Mouse (Mus musculus) limb, embryonic 15.5 days (tissue): ENCODE data around the gene Fads6. TPM values are rescaled to one million over a fixed set of nuclear protein-coding genes. Genes with fewer than 3 reads are reported as not detected.

Experiments used
- ATAC-seq: fragments of 200-750 bp; cut with Nextera tagmentation; 2 replicates; pipeline ENCODE4 v1.8.0; 2017; ENCODE audit warnings: low read depth, moderate TSS enrichment; ENCODE audit not compliant: insufficient number of reproducible peaks, low FRiP score, low TSS enrichment
- H3K27ac ChIP-seq: fragments of 300-500 bp; sonication (generic); 2 replicates; pipeline ENCODE4 v1.5.1; 2015; ENCODE audit warnings: moderate library complexity, mild to moderate bottlenecking, inconsistent platforms
- H3K27me3 ChIP-seq: fragments of 300-500 bp; sonication (generic); 2 replicates; pipeline ENCODE4 v1.6.1; 2015; ENCODE audit warnings: inconsistent platforms
- H3K36me3 ChIP-seq: fragments of 300-500 bp; sonication (generic); 2 replicates; pipeline ENCODE4 v1.6.1; 2015; ENCODE audit warnings: inconsistent platforms
- H3K4me1 ChIP-seq: fragments of 300-500 bp; sonication (generic); 2 replicates; pipeline ENCODE4 v1.6.1; 2015; ENCODE audit warnings: inconsistent platforms
- H3K4me2 ChIP-seq: fragments of 300-500 bp; sonication (generic); 2 replicates; pipeline ENCODE4 v1.6.1; 2015; ENCODE audit warnings: mild to moderate bottlenecking, inconsistent platforms
- H3K4me3 ChIP-seq: fragments of 300-500 bp; sonication (generic); 2 replicates; pipeline ENCODE4 v1.5.1; 2015; ENCODE audit warnings: mild to moderate bottlenecking, inconsistent platforms
- H3K9ac ChIP-seq: fragments of 300-500 bp; sonication (generic); 2 replicates; pipeline ENCODE4 v1.6.1; 2015; ENCODE audit warnings: inconsistent platforms
- H3K9me3 ChIP-seq: fragments of 300-500 bp; sonication (generic); 2 replicates; pipeline ENCODE4 v1.6.1; 2016; ENCODE audit warnings: inconsistent platforms
- WGBS: fragments of 180-500 bp; shearing (Covaris S2); methylation state at CpG from one replicate; pipeline ENCODE4 v1.1.7; 2015; 5-methylcytosine and 5-hydroxymethylcytosine counted together
- polyA plus RNA-seq: library from polyadenylated mRNA; unstranded; fragments of >200 nt; fragmentation: Nextera tagmentation; extraction: Ambion mirVana; gene quantifications from 2 replicates; pipeline ENCODE4 v1.2.1, GENCODE M21; 2015

Gene Fads6
- polyA plus RNA-seq, 1 experiment from 2014 or later = 0.24 TPM

GRCm38 (mm10) chr11:115321906-115322693 lies 24.6 kb upstream of the Fads6 start, which contains the start of gene Ush1g:
TSS of gene Ush1g (minus strand) at chr11:115322041.
- no peak for ATAC-seq
- no peak within 1 kb of the TSS for H3K9ac ChIP-seq
- no peak within 1 kb of the TSS for H3K4me3 ChIP-seq
- H3K9me3 ChIP-seq = no peaks in the 10 kb centered on the region
- 0 out of 2 replicates have a peak within 1 kb of the TSS, but pooled peaks have one; percentile 10 for H3K4me2 ChIP-seq
- peaks cover 13% of the 10 kb centered on the region for H3K4me1 ChIP-seq
- H3K27ac ChIP-seq = no peak within 1 kb of the TSS
- 6% methylated on average over 35 of the region's 35 CpGs for WGBS
- peaks cover 94% of the 10 kb centered on the region for H3K27me3 ChIP-seq
- H3K36me3 ChIP-seq = no peaks in the 10 kb centered on the region

GRCm38 (mm10) chr11:115319704-115320383 lies 22.4 kb upstream of the Fads6 start:
- H3K27ac ChIP-seq = no peak overlapping the region
- H3K9ac ChIP-seq = no peak overlapping the region
- peaks cover 100% of the 10 kb centered on the region for H3K27me3 ChIP-seq
- H3K4me1 ChIP-seq = peaks cover 13% of the 10 kb centered on the region
- no peaks in the 10 kb centered on the region for H3K36me3 ChIP-seq
- no peak overlapping the region for H3K4me2 ChIP-seq
- no peak for ATAC-seq
- no peaks in the 10 kb centered on the region for H3K9me3 ChIP-seq
- 8% methylated on average over 18 of the region's 18 CpGs for WGBS
- H3K4me3 ChIP-seq = no peak overlapping the region

GRCm38 (mm10) chr11:115318245-115319027 lies 21.0 kb upstream of the Fads6 start:
- H3K4me3 ChIP-seq = no peak overlapping the region
- WGBS = 5% methylated on average over 63 of the region's 63 CpGs
- H3K27me3 ChIP-seq = peaks cover 96% of the 10 kb centered on the region
- H3K9me3 ChIP-seq = no peaks in the 10 kb centered on the region
- ATAC-seq = no peak
- no peak overlapping the region for H3K27ac ChIP-seq
- peaks cover 13% of the 10 kb centered on the region for H3K4me1 ChIP-seq
- H3K9ac ChIP-seq = no peak overlapping the region
- no peaks in the 10 kb centered on the region for H3K36me3 ChIP-seq
- H3K4me2 ChIP-seq = no peak overlapping the region

- Histone ChIP-seq H3K4me2 (no peak overlapping the region), H3K9me3 (no peaks in the 10 kb centered on the region), H3K36me3 (no peaks in the 10 kb centered on the region), H3K9ac (no peak overlapping the region), H3K4me3 (no peak overlapping the region), H3K27me3 (peaks cover 96% of the 10 kb centered on the region), H3K27ac (no peak overlapping the region), H3K4me1 (peaks cover 13% of the 10 kb centered on the region)
- ATAC-seq = no peak
- 62% methylated on average over 7 of the region's 7 CpGs for WGBS
Observed at GRCm38 (mm10) chr11:115317204-115317603, 19.7 kb upstream of the Fads6 start.

- Histone ChIP-seq H3K36me3 (no peaks in the 10 kb centered on the region), H3K4me3 (no peak overlapping the region), H3K4me2 (no peak overlapping the region), H3K4me1 (peaks cover 7% of the 10 kb centered on the region; the same call in 1 of the 2 replicates), H3K9ac (no peak overlapping the region), H3K9me3 (no peaks in the 10 kb centered on the region), H3K27ac (no peak overlapping the region), H3K27me3 (peaks cover 73% of the 10 kb centered on the region)
- no peak for ATAC-seq
- 43% methylated on average over 2 of the region's 2 CpGs for WGBS
Observed at GRCm38 (mm10) chr11:115314249-115314648, 16.8 kb upstream of the Fads6 start.

- Histone ChIP-seq H3K4me1 (0 out of 2 replicates have a peak, but pooled peaks cover 5% of the 10 kb centered on the region), H3K9me3 (no peaks in the 10 kb centered on the region), H3K4me2 (no peak overlapping the region), H3K4me3 (no peak overlapping the region), H3K27me3 (peaks cover 23% of the 10 kb centered on the region), H3K36me3 (no peaks in the 10 kb centered on the region), H3K27ac (no peak overlapping the region), H3K9ac (no peak overlapping the region)
- WGBS = 65% methylated on average over 1 of the region's 1 CpGs
- ATAC-seq = no peak
Observed at GRCm38 (mm10) chr11:115308781-115309180, 11.3 kb upstream of the Fads6 start.

- WGBS = 23% methylated on average over 8 of the region's 8 CpGs
- Histone ChIP-seq H3K9me3 (no peaks in the 10 kb centered on the region), H3K4me1 (0 out of 2 replicates have a peak, but pooled peaks cover 5% of the 10 kb centered on the region), H3K27ac (no peak within 1 kb of the TSS), H3K9ac (no peak within 1 kb of the TSS), H3K27me3 (peaks cover 6% of the 10 kb centered on the region; the same call in 1 of the 2 replicates), H3K4me3 (no peak within 1 kb of the TSS), H3K4me2 (no peak within 1 kb of the TSS), H3K36me3 (no peaks in the 10 kb centered on the region)
- ATAC-seq = no peak
Observed at GRCm38 (mm10) chr11:115306863-115307262, 9.4 kb upstream of the Fads6 start, which contains the start of gene Otop2. TSS of gene Otop2 (plus strand) at chr11:115307163.

GRCm38 (mm10) chr11:115303167-115303566 lies 5.7 kb upstream of the Fads6 start:
- H3K4me2 ChIP-seq = no peak overlapping the region
- H3K9me3 ChIP-seq = no peaks in the 10 kb centered on the region
- H3K9ac ChIP-seq = no peak overlapping the region
- H3K36me3 ChIP-seq = no peaks in the 10 kb centered on the region
- 60% methylated on average over 8 of the region's 8 CpGs for WGBS
- H3K4me3 ChIP-seq = no peak overlapping the region
- peaks cover 21% of the 10 kb centered on the region for H3K27me3 ChIP-seq
- no peak overlapping the region for H3K27ac ChIP-seq
- H3K4me1 ChIP-seq = 0 out of 2 replicates have a peak, but pooled peaks cover 5% of the 10 kb centered on the region
- no peak for ATAC-seq

GRCm38 (mm10) chr11:115301351-115301750 lies 3.9 kb upstream of the Fads6 start:
- Histone ChIP-seq H3K9ac (no peak overlapping the region), H3K4me3 (no peak overlapping the region), H3K9me3 (no peaks in the 10 kb centered on the region), H3K36me3 (no peaks in the 10 kb centered on the region), H3K4me1 (peaks cover 11% of the 10 kb centered on the region), H3K4me2 (no peak overlapping the region), H3K27me3 (peaks cover 35% of the 10 kb centered on the region), H3K27ac (no peak overlapping the region)
- WGBS = 85% methylated on average over 2 of the region's 2 CpGs
- no peak for ATAC-seq

GRCm38 (mm10) chr11:115300745-115301144 lies 3.3 kb upstream of the Fads6 start:
- no peak overlapping the region for H3K9ac ChIP-seq
- peaks cover 8% of the 10 kb centered on the region for H3K4me1 ChIP-seq
- H3K27ac ChIP-seq = no peak overlapping the region
- WGBS = 77% methylated on average over 4 of the region's 4 CpGs
- H3K27me3 ChIP-seq = peaks cover 42% of the 10 kb centered on the region
- no peak overlapping the region for H3K4me2 ChIP-seq
- H3K4me3 ChIP-seq = no peak overlapping the region
- ATAC-seq = no peak
- H3K36me3 ChIP-seq = no peaks in the 10 kb centered on the region
- no peaks in the 10 kb centered on the region for H3K9me3 ChIP-seq

GRCm38 (mm10) chr11:115298160-115298559 lies 697 bp upstream of the Fads6 start:
- 61% methylated on average over 8 of the region's 8 CpGs for WGBS
- Histone ChIP-seq H3K9me3 (no peaks in the 10 kb centered on the region), H3K4me2 (no peak overlapping the region), H3K27me3 (peaks cover 44% of the 10 kb centered on the region), H3K27ac (no peak overlapping the region), H3K4me3 (no peak overlapping the region), H3K36me3 (no peaks in the 10 kb centered on the region), H3K9ac (no peak overlapping the region), H3K4me1 (peaks cover 8% of the 10 kb centered on the region)
- no peak for ATAC-seq
